Mouse (Mus musculus) spleen, embryonic (tissue): ENCODE measurements around the gene Csad.

Source experiments
- CTCF ChIA-PET: fragments of 350-600 bp; sonication (Branson Sonifier 250); formaldehyde crosslinking; loops from one replicate; lab custom pipeline; 2022; lab: Charles Lee

Csad gene

GRCm38 (mm10) chr15:102204674-102205505, at the start of gene Csad:
Gene Csad, minus strand, starts transcription at chr15:102204724.
- CTCF ChIA-PET: interaction anchor here (0.8 to 1.1 kb wide), 2 partner anchors 19 to 21 kb away, joined by 3 to 4 read pairs; no protein-coding TSS in a partner anchor

GRCm38 (mm10) chr15:102250521-102250920, 46.0 kb upstream of the Csad start:
- CTCF ChIA-PET: interaction anchor here (0.6 kb wide), 1 partner anchor 97 kb away, joined by 3 read pairs; no protein-coding TSS in a partner anchor

GRCm38 (mm10) chr15:102249967-102250366, 45.4 kb upstream of the Csad start:
- CTCF ChIA-PET: interaction anchor here (0.6 to 0.7 kb wide), 2 partner anchors 97 to 1832 kb away, joined by 3 read pairs; no protein-coding TSS in a partner anchor

- CTCF ChIA-PET: interaction anchor here (0.7 kb wide), 1 partner anchor 1831 kb away, joined by 3 read pairs; no protein-coding TSS in a partner anchor
Observed at GRCm38 (mm10) chr15:102249251-102249691, 44.7 kb upstream of the Csad start.

- CTCF ChIA-PET: no interaction called here
Observed at GRCm38 (mm10) chr15:102248812-102249191, 44.3 kb upstream of the Csad start.

- CTCF ChIA-PET: interaction anchor here (0.7 kb wide), 2 partner anchors 10 to 135 kb away, joined by 4 to 16 read pairs; no protein-coding TSS in a partner anchor
Observed at GRCm38 (mm10) chr15:102248131-102248811, 43.7 kb upstream of the Csad start.

- CTCF ChIA-PET: interaction anchor here (0.5 to 0.7 kb wide), 5 partner anchors 9 to 379 kb away, joined by 3 to 16 read pairs (median 4); no protein-coding TSS in a partner anchor
Observed at GRCm38 (mm10) chr15:102247252-102248130, 43.0 kb upstream of the Csad start.

- CTCF ChIA-PET: interaction anchor here (0.6 to 0.7 kb wide), 2 partner anchors 15 to 71 kb away, joined by 3 to 8 read pairs; no protein-coding TSS in a partner anchor
Observed at GRCm38 (mm10) chr15:102246866-102247251, 42.3 kb upstream of the Csad start.

GRCm38 (mm10) chr15:102245891-102246741, 41.6 kb upstream of the Csad start:
- CTCF ChIA-PET: interaction anchor here (0.7 to 1.0 kb wide), 4 partner anchors 10 to 72 kb away, joined by 3 to 8 read pairs (median 4); no protein-coding TSS in a partner anchor

GRCm38 (mm10) chr15:102245461-102245881, 40.9 kb upstream of the Csad start:
- CTCF ChIA-PET: interaction anchor here (0.7 to 1.0 kb wide), 5 partner anchors 9 to 67 kb away, joined by 3 to 12 read pairs (median 6); no protein-coding TSS in a partner anchor

- CTCF ChIA-PET: interaction anchor here (0.7 to 1.3 kb wide), 3 partner anchors 20 to 66 kb away, joined by 4 to 12 read pairs (median 8); no protein-coding TSS in a partner anchor
Observed at GRCm38 (mm10) chr15:102244306-102245191, 40.0 kb upstream of the Csad start.

- CTCF ChIA-PET: interaction anchor here (1.3 kb wide), 1 partner anchor 19 kb away, joined by 4 read pairs; no protein-coding TSS in a partner anchor
Observed at GRCm38 (mm10) chr15:102243229-102244190, 39.0 kb upstream of the Csad start.

GRCm38 (mm10) chr15:102242404-102243228, 38.1 kb upstream of the Csad start:
- CTCF ChIA-PET: no interaction called here

GRCm38 (mm10) chr15:102240607-102241006, 36.1 kb upstream of the Csad start:
- CTCF ChIA-PET: interaction anchor here (0.5 to 0.6 kb wide), 2 partner anchors 145 to 490 kb away, joined by 3 to 4 read pairs; no protein-coding TSS in a partner anchor

GRCm38 (mm10) chr15:102239851-102240250, 35.3 kb upstream of the Csad start:
- CTCF ChIA-PET: interaction anchor here (0.6 to 0.8 kb wide), 2 partner anchors 85 to 145 kb away, joined by 3 to 7 read pairs; no protein-coding TSS in a partner anchor

- CTCF ChIA-PET: interaction anchor here (0.8 kb wide), 1 partner anchor 85 kb away, joined by 7 read pairs; no protein-coding TSS in a partner anchor
Observed at GRCm38 (mm10) chr15:102239260-102239590, 34.7 kb upstream of the Csad start.
